ENCODE assay signal across 26 mouse cellular contexts in the genomic region with DNA sequence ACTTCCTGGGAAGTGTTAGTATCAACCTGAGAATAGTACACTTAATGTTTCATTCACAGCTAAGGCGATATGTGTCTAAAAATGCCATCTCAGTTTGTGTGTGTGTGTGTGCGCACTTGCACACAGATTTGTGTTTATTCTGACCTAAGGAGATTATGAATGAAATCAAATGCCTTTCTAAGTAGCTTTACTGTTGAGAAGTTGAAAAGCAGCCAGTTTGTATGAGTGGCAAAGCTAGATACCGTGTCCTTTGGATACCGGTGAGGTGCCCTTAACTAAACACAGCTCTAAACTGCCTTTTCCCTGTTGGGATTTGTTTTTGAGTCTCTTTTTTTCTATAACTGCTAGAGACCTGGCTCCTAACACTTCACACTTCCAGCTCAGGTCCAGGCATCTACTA. TPM values are rescaled to one million over a fixed set of nuclear protein-coding genes. Genes with fewer than 3 reads are reported as not detected.
A peak's percentile ranks its signal among the peaks of the same experiment; 100 is the strongest.
DNase-seq lines count a peak whose midpoint lies in the region; ATAC-seq and TF ChIP-seq lines count a peak whose summit lies in the region.
"Had no signal": no experiment of that assay in that cellular context is flagged by ENCODE, and none has a peak within 500 bp of the region (broad histone marks: within the 10 kb centered on the region; RNA-seq: fewer than 3 reads in every experiment).

No protein-coding gene starts in this region.

- H3K9me3 ChIP-seq in heart, embryonic 10.5 days, result no peaks in the 10 kb centered on the region
- H3K9me3 ChIP-seq in heart, embryonic 11.5 days (replicated peaks; ENCODE audit: control insufficient read depth, low read length), result no peaks in the 10 kb centered on the region
- H3K9me3 ChIP-seq in stomach, postnatal 0 days (ENCODE audit: control insufficient read depth, low read length), result no peaks in the 10 kb centered on the region
- H3K9me3 ChIP-seq: embryonic facial prominence, embryonic 13.5 days; forebrain, embryonic 13.5 days; hindbrain, embryonic 13.5 days; limb, embryonic 13.5 days; liver, embryonic 12.5 days; neural tube, embryonic 15.5 days had no signal

- intact Hi-C loops in heart, postnatal 10 days (cut with DNase I), result no loop called here

- DNase-seq in heart, adult 18-20 months, result peak; percentile 16 to 18
- DNase-seq in heart, embryonic 10.5 days (ENCODE audit: low spot score), result no peak
- peak; percentile 21 to 22 for DNase-seq in heart, postnatal 10 days
- peak; percentile 18 for DNase-seq in retina, adult 2 months (ENCODE audit: low read depth, low spot score)
- no peak for DNase-seq in retina, embryonic 14.5 days (ENCODE audit: low spot score)
- peak; percentile 24 for DNase-seq in stomach, postnatal 0 days (ENCODE audit: low spot score)
- no peak for DNase-seq in urinary bladder, adult 18-20 months (ENCODE audit: low spot score in 2 of 2)
- DNase-seq: adrenal gland, adult 2 months; cerebellum, adult 18-20 months; cerebellum, postnatal 25 days; gastrocnemius, postnatal 36 days; heart, postnatal 36 days; kidney, adult 18-20 months; kidney, postnatal 4 days; right cerebral cortex, postnatal 25 days; spleen, adult 18-20 months; thymus, postnatal 14 days had no signal

- no peak for ATAC-seq in heart, embryonic 11.5 days (replicated peaks; ENCODE audit: insufficient number of reproducible peaks, low FRiP score, low TSS enrichment)
- ATAC-seq in stomach, postnatal 0 days (ENCODE audit: low FRiP score, low TSS enrichment), result peak; percentile 56; the same call in 1 of the 2 replicates
- ATAC-seq: CD4-positive, CD25-positive, alpha-beta regulatory T cell, adult 4 months; forebrain, embryonic 13.5 days; inflammation-experienced regulatory T-cells, adult 6 months; liver, embryonic 12.5 days had no signal

- peaks cover 3% of the 10 kb centered on the region; the same call in 1 of the 2 replicates for H3K36me3 ChIP-seq in heart, embryonic 10.5 days
- H3K36me3 ChIP-seq in heart, embryonic 11.5 days (ENCODE audit: control insufficient read depth, insufficient read depth, low read length), result no peaks in the 10 kb centered on the region
- no peaks in the 10 kb centered on the region for H3K36me3 ChIP-seq in stomach, postnatal 0 days (ENCODE audit: control insufficient read depth, insufficient read depth, low read length)
- H3K36me3 ChIP-seq: embryonic facial prominence, embryonic 13.5 days; hindbrain, embryonic 13.5 days; liver, embryonic 12.5 days; neural tube, embryonic 15.5 days had no signal

- no peak for TF ChIP-seq EP300 in stomach, postnatal 0 days (optimal IDR thresholded peaks at IDR 0.05)

- H3K4me2 ChIP-seq in heart, embryonic 11.5 days, result no peak overlapping the region
- H3K4me2 ChIP-seq in stomach, postnatal 0 days (replicated peaks; ENCODE audit: low read depth), result no peak overlapping the region
- H3K4me2 ChIP-seq: embryonic facial prominence, embryonic 13.5 days; forebrain, embryonic 13.5 days; hindbrain, embryonic 13.5 days; limb, embryonic 13.5 days; liver, embryonic 12.5 days; neural tube, embryonic 15.5 days had no signal

- peaks cover 11% of the 10 kb centered on the region for H3K4me1 ChIP-seq in heart, embryonic 10.5 days
- peaks cover 9% of the 10 kb centered on the region for H3K4me1 ChIP-seq in heart, embryonic 11.5 days (ENCODE audit: control insufficient read depth, insufficient read depth, low read length)
- no peaks in the 10 kb centered on the region for H3K4me1 ChIP-seq in stomach, postnatal 0 days (replicated peaks; ENCODE audit: control insufficient read depth, insufficient read depth)
- H3K4me1 ChIP-seq: embryonic facial prominence, embryonic 13.5 days; forebrain, embryonic 13.5 days; liver, embryonic 12.5 days had no signal

- H3K4me3 ChIP-seq in heart, embryonic 10.5 days, result no peak overlapping the region
- H3K4me3 ChIP-seq in heart, embryonic 11.5 days (ENCODE audit: low read depth, low read length), result no peak overlapping the region
- no peak overlapping the region for H3K4me3 ChIP-seq in stomach, postnatal 0 days (ENCODE audit: low read depth, low read length)
- H3K4me3 ChIP-seq: embryonic facial prominence, embryonic 13.5 days; forebrain, embryonic 13.5 days; hindbrain, embryonic 13.5 days; limb, embryonic 13.5 days; liver, embryonic 12.5 days; neural tube, embryonic 15.5 days had no signal

- H3K9ac ChIP-seq in heart, embryonic 11.5 days (ENCODE audit: low read depth, low read length), result no peak overlapping the region
- no peak overlapping the region for H3K9ac ChIP-seq in stomach, postnatal 0 days (ENCODE audit: low read length)
- H3K9ac ChIP-seq: embryonic facial prominence, embryonic 13.5 days; forebrain, embryonic 13.5 days; hindbrain, embryonic 13.5 days; limb, embryonic 13.5 days; liver, embryonic 12.5 days; neural tube, embryonic 15.5 days had no signal

- no peak overlapping the region for H3K27ac ChIP-seq in heart, embryonic 10.5 days
- no peak overlapping the region for H3K27ac ChIP-seq in heart, embryonic 11.5 days (ENCODE audit: low read depth, low read length)
- 0 out of 2 replicates have a peak overlapping the region, but pooled peaks have one; percentile 24 for H3K27ac ChIP-seq in stomach, postnatal 0 days (replicated peaks)
- H3K27ac ChIP-seq: embryonic facial prominence, embryonic 13.5 days; forebrain, embryonic 13.5 days; hindbrain, embryonic 13.5 days; limb, embryonic 13.5 days; liver, embryonic 12.5 days; neural tube, embryonic 15.5 days had no signal

- TF ChIP-seq CTCF in stomach, postnatal 0 days (IDR thresholded peaks at IDR 0.05; ENCODE audit: low read depth), result no peak

- WGBS in heart, embryonic 10.5 days, result 78% methylated on average over 4 of the region's 4 CpGs
- WGBS in heart, embryonic 11.5 days (ENCODE audit: insufficient replicate concordance), result 63% methylated on average over 4 of the region's 4 CpGs
- 32% methylated on average over 4 of the region's 4 CpGs for WGBS in stomach, postnatal 0 days

- H3K27me3 ChIP-seq in heart, embryonic 10.5 days (ENCODE audit: insufficient read depth, poor library complexity, severe bottlenecking), result no peaks in the 10 kb centered on the region
- no peaks in the 10 kb centered on the region for H3K27me3 ChIP-seq in heart, embryonic 11.5 days (ENCODE audit: control insufficient read depth, insufficient read depth, low read length)
- no peaks in the 10 kb centered on the region for H3K27me3 ChIP-seq in stomach, postnatal 0 days (ENCODE audit: control insufficient read depth, insufficient read depth, low read length)
- H3K27me3 ChIP-seq: embryonic facial prominence, embryonic 13.5 days; forebrain, embryonic 13.5 days; hindbrain, embryonic 13.5 days; limb, embryonic 13.5 days; liver, embryonic 12.5 days; neural tube, embryonic 15.5 days had no signal

RNA-seq across cellular contexts. Expression of a gene that starts 34.8 kb away (rescaled TPM):
- 1 to 10 TPM; 9.6 to 9.9 TPM for total RNA-seq in heart, adult 18-20 months (2021)
- polyA plus RNA-seq in heart, embryonic 10.5 days (2016; fragmentation: Nextera tagmentation; extraction: Ambion mirVana), result 10.8 and 13.1 TPM in 2 replicates
- 10 to 100 TPM; 23.1 to 30.5 TPM for total RNA-seq in heart, postnatal 10 days (2021)
- polyA plus RNA-seq in heart, embryonic 11.5 days (2014; fragmentation: Nextera tagmentation; extraction: Ambion mirVana), result 14.7 and 17.2 TPM in 2 replicates
- polyA plus RNA-seq in stomach, postnatal 0 days (2015; fragmentation: Nextera tagmentation; extraction: Ambion mirVana), result 10.0 TPM in 2 replicates

Comparison
In these comparisons a context has a peak if more than half of its experiments do, and no peak if none do; other contexts are left out.
1. DNase-seq: peak in heart, adult 18-20 months (2 of 2), heart, postnatal 10 days (2 of 2), retina, adult 2 months (single experiment) and stomach, postnatal 0 days (single experiment); none in heart, embryonic 10.5 days (single experiment), retina, embryonic 14.5 days (single experiment) and urinary bladder, adult 18-20 months (0 of 2).